Mouse (Mus musculus): ENCODE data around the gene Cd40lg.
A peak's percentile ranks its signal among the peaks of the same experiment; 100 is the strongest.

DNA sequence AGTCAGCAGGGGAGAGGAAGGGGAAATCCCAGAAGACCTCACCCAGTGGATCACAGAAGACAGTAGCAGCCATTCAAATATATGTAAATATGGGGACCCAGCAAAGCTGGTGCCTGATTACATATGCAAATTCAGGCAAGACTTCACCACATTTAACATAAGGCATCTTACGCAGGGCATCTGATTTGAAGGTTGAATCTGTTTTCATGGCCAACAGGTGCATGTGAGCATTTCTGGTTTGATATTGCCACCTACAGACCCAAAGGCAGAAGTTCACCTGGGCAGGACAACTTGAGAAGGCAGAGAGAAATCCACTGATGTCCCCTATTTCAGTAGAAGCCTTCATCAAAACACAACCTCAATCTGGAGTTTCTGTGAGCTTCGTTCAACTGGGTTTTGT is 48.8 kb downstream of the Cd40lg start:
- TF ChIP-seq EP300 (optimal IDR thresholded peaks at IDR 0.05), result no peak
- peak; percentile 64 for TF ChIP-seq CTCF (IDR thresholded peaks at IDR 0.05; ENCODE audit: low read depth)
